Mouse (Mus musculus): Measurements from ENCODE around the gene Slc17a5. TPM values are rescaled to one million over a fixed set of nuclear protein-coding genes. Genes with fewer than 3 reads are reported as not detected.

Gene Slc17a5
- polyA plus RNA-seq, 1 experiment, result 12.7 TPM

- no peak overlapping the region for H3K27ac ChIP-seq (ENCODE audit: insufficient read depth, low read length)
- TF ChIP-seq CTCF (IDR thresholded peaks at IDR 0.05; ENCODE audit: borderline replicate concordance, insufficient read depth, low read length) (no peak), POLR2A (IDR thresholded peaks at IDR 0.05; ENCODE audit: low read depth, low read length) (no peak)
These were observed 81.1 kb downstream of the Slc17a5 start for GRCm38 (mm10) chr9:78506722-78507077.

GRCm38 (mm10) chr9:78506002-78506721 is 81.7 kb downstream of the Slc17a5 start:
- Histone ChIP-seq H3K4me3 (ENCODE audit: insufficient read depth, low read length) (no peak overlapping the region), H3K4me1 (ENCODE audit: control insufficient read depth, insufficient read depth, low read length) (peaks cover 7% of the 10 kb centered on the region), H3K27ac (ENCODE audit: insufficient read depth, low read length) (no peak overlapping the region)
- no peak for TF ChIP-seq POLR2A (IDR thresholded peaks at IDR 0.05; ENCODE audit: low read depth, low read length)
- no peak for TF ChIP-seq CTCF (IDR thresholded peaks at IDR 0.05; ENCODE audit: borderline replicate concordance, insufficient read depth, low read length)

More at GRCm38 (mm10) chr9:78506722-78507077, 81.1 kb downstream of the Slc17a5 start:
- Histone ChIP-seq H3K4me1 (ENCODE audit: control insufficient read depth, insufficient read depth, low read length) (peaks cover 7% of the 10 kb centered on the region), H3K4me3 (ENCODE audit: insufficient read depth, low read length) (no peak overlapping the region)

GRCm38 (mm10) chr9:78505223-78505622 is 82.6 kb downstream of the Slc17a5 start:
- Histone ChIP-seq H3K4me3 (ENCODE audit: insufficient read depth, low read length) (no peak overlapping the region), H3K4me1 (ENCODE audit: control insufficient read depth, insufficient read depth, low read length) (peaks cover 10% of the 10 kb centered on the region), H3K27ac (ENCODE audit: insufficient read depth, low read length) (no peak overlapping the region)
- TF ChIP-seq CTCF (IDR thresholded peaks at IDR 0.05; ENCODE audit: borderline replicate concordance, insufficient read depth, low read length) (no peak), POLR2A (IDR thresholded peaks at IDR 0.05; ENCODE audit: low read depth, low read length) (no peak)

- TF ChIP-seq CTCF (IDR thresholded peaks at IDR 0.05; ENCODE audit: borderline replicate concordance, insufficient read depth, low read length) (no peak), POLR2A (IDR thresholded peaks at IDR 0.05; ENCODE audit: low read depth, low read length) (peak; percentile 40)
- peaks cover 10% of the 10 kb centered on the region for H3K4me1 ChIP-seq (ENCODE audit: control insufficient read depth, insufficient read depth, low read length)
- H3K27ac ChIP-seq (ENCODE audit: insufficient read depth, low read length), result peak overlapping the region; percentile 67
- H3K4me3 ChIP-seq (ENCODE audit: insufficient read depth, low read length), result no peak overlapping the region
These were observed 83.2 kb downstream of the Slc17a5 start for GRCm38 (mm10) chr9:78504679-78505078.

DNA sequence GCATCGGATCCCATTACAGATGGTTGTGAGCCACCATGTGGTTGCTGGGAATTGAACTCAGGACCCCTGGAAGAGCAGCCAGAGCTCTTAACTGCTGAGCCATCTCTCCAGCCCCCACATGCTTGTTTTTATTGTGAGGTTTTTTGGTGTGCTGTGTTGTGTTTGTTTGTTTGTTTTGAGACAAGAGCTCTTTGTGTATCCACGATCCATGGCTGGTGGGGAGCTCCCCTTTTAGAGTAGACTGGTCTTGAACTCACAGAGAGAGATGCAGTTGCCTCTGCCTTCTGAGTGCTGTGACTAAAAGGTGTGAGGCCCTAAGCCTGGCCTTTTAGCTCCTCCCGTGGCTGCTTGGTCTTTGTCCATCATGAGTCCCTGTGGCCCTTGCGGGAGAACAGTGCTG is 83.7 kb downstream of the Slc17a5 start:
- peak overlapping the region; percentile 67 for H3K27ac ChIP-seq (ENCODE audit: insufficient read depth, low read length)
- no peak for TF ChIP-seq POLR2A (IDR thresholded peaks at IDR 0.05; ENCODE audit: low read depth, low read length)
- TF ChIP-seq CTCF (IDR thresholded peaks at IDR 0.05; ENCODE audit: borderline replicate concordance, insufficient read depth, low read length), result no peak
- peaks cover 10% of the 10 kb centered on the region for H3K4me1 ChIP-seq (ENCODE audit: control insufficient read depth, insufficient read depth, low read length)
- H3K4me3 ChIP-seq (ENCODE audit: insufficient read depth, low read length), result no peak overlapping the region; the same call in 1 of the 2 replicates

- peak overlapping the region; percentile 93 for H3K27ac ChIP-seq (ENCODE audit: insufficient read depth, low read length)
- H3K4me3 ChIP-seq (ENCODE audit: insufficient read depth, low read length), result no peak overlapping the region; the same call in 1 of the 2 replicates
- no peak for TF ChIP-seq CTCF (IDR thresholded peaks at IDR 0.05; ENCODE audit: borderline replicate concordance, insufficient read depth, low read length)
- TF ChIP-seq POLR2A (IDR thresholded peaks at IDR 0.05; ENCODE audit: low read depth, low read length), result peak; percentile 46
- H3K4me1 ChIP-seq (ENCODE audit: control insufficient read depth, insufficient read depth, low read length), result peaks cover 10% of the 10 kb centered on the region
These were observed 84.4 kb downstream of the Slc17a5 start for GRCm38 (mm10) chr9:78503223-78504079.

- no peak overlapping the region for H3K27ac ChIP-seq (ENCODE audit: insufficient read depth, low read length)
- peaks cover 10% of the 10 kb centered on the region for H3K4me1 ChIP-seq (ENCODE audit: control insufficient read depth, insufficient read depth, low read length)
- TF ChIP-seq CTCF (IDR thresholded peaks at IDR 0.05; ENCODE audit: borderline replicate concordance, insufficient read depth, low read length) (no peak), POLR2A (IDR thresholded peaks at IDR 0.05; ENCODE audit: low read depth, low read length) (no peak)
- H3K4me3 ChIP-seq (ENCODE audit: insufficient read depth, low read length), result no peak overlapping the region
These were observed 86.6 kb downstream of the Slc17a5 start for GRCm38 (mm10) chr9:78501284-78501683.

- Histone ChIP-seq H3K4me1 (ENCODE audit: control insufficient read depth, insufficient read depth, low read length) (peaks cover 10% of the 10 kb centered on the region), H3K27ac (ENCODE audit: insufficient read depth, low read length) (no peak overlapping the region), H3K4me3 (ENCODE audit: insufficient read depth, low read length) (no peak overlapping the region)
- TF ChIP-seq CTCF (IDR thresholded peaks at IDR 0.05; ENCODE audit: borderline replicate concordance, insufficient read depth, low read length) (no peak), POLR2A (IDR thresholded peaks at IDR 0.05; ENCODE audit: low read depth, low read length) (no peak)
These were observed 87.5 kb downstream of the Slc17a5 start for GRCm38 (mm10) chr9:78500386-78500785.

DNA sequence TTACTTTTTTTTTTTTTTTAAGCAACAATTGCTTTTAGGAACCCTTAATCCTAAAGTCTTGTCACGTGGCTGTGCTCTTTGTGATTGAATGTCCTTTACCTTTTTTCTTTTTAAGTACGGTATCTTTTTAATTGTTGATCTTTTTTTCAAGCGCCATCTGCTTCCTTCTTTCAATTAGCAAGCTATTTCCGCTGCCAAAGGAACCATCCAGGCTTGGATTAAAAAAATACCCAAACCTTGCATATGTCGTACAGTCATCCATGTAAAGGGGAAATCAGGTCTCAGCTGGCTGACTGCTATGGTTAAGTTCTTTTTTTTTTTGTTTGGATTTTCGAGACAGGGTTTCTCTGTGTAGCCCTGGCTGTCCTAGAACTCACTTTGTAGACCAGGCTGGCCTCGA is 94.7 kb downstream of the Slc17a5 start:
- Histone ChIP-seq H3K4me3 (ENCODE audit: insufficient read depth, low read length) (no peak overlapping the region), H3K4me1 (ENCODE audit: control insufficient read depth, insufficient read depth, low read length) (no peaks in the 10 kb centered on the region), H3K27ac (ENCODE audit: insufficient read depth, low read length) (no peak overlapping the region)
- TF ChIP-seq CTCF (IDR thresholded peaks at IDR 0.05; ENCODE audit: borderline replicate concordance, insufficient read depth, low read length), result no peak
- TF ChIP-seq POLR2A (IDR thresholded peaks at IDR 0.05; ENCODE audit: low read depth, low read length), result no peak

GRCm38 (mm10) chr9:78492254-78492653 is 95.6 kb downstream of the Slc17a5 start:
- Histone ChIP-seq H3K4me3 (ENCODE audit: insufficient read depth, low read length) (no peak overlapping the region), H3K27ac (ENCODE audit: insufficient read depth, low read length) (no peak overlapping the region), H3K4me1 (ENCODE audit: control insufficient read depth, insufficient read depth, low read length) (no peaks in the 10 kb centered on the region)
- TF ChIP-seq POLR2A (IDR thresholded peaks at IDR 0.05; ENCODE audit: low read depth, low read length), result no peak
- TF ChIP-seq CTCF (IDR thresholded peaks at IDR 0.05; ENCODE audit: borderline replicate concordance, insufficient read depth, low read length), result no peak
